Mouse (Mus musculus): Measurements from ENCODE around the gene Nol4l.

Nol4l gene

GRCm38 (mm10) chr2:153481108-153481860, 48.5 kb downstream of the Nol4l start:
- no peak for DNase-seq

- no peak for DNase-seq
Observed at GRCm38 (mm10) chr2:153479486-153479885, 50.3 kb downstream of the Nol4l start.

GRCm38 (mm10) chr2:153478583-153478982, 51.2 kb downstream of the Nol4l start:
- peak; percentile 67 for DNase-seq

- DNase-seq = no peak
Observed at GRCm38 (mm10) chr2:153475114-153476112, 54.4 kb downstream of the Nol4l start.

- no peak for DNase-seq
Observed at GRCm38 (mm10) chr2:153470983-153471382, 58.8 kb downstream of the Nol4l start.

GRCm38 (mm10) chr2:153469764-153470163, 60.0 kb downstream of the Nol4l start:
- DNase-seq = no peak

GRCm38 (mm10) chr2:153469317-153469716, 60.5 kb downstream of the Nol4l start:
- no peak for DNase-seq

- no peak for DNase-seq
Observed at GRCm38 (mm10) chr2:153467372-153467771, 62.4 kb downstream of the Nol4l start.

- no peak for DNase-seq
Observed at GRCm38 (mm10) chr2:153463257-153463656, 66.5 kb downstream of the Nol4l start.

GRCm38 (mm10) chr2:153458022-153458441, 71.7 kb downstream of the Nol4l start:
- DNase-seq = no peak

GRCm38 (mm10) chr2:153457467-153457866, 72.3 kb downstream of the Nol4l start:
- DNase-seq = no peak

- DNase-seq = no peak
Observed at GRCm38 (mm10) chr2:153454841-153455506, 74.8 kb downstream of the Nol4l start.

GRCm38 (mm10) chr2:153453961-153454759, 75.6 kb downstream of the Nol4l start:
- DNase-seq = no peak

GRCm38 (mm10) chr2:153448519-153448918, 81.3 kb downstream of the Nol4l start:
- no peak for DNase-seq

GRCm38 (mm10) chr2:153447719-153448118, 82.1 kb downstream of the Nol4l start:
- DNase-seq = no peak

- DNase-seq = no peak
Observed at GRCm38 (mm10) chr2:153446476-153446875, 83.3 kb downstream of the Nol4l start.

GRCm38 (mm10) chr2:153446017-153446408, 83.8 kb downstream of the Nol4l start:
- DNase-seq = no peak

GRCm38 (mm10) chr2:153445137-153446016, 84.4 kb downstream of the Nol4l start:
- DNase-seq = no peak

GRCm38 (mm10) chr2:153444254-153445136, 85.3 kb downstream of the Nol4l start:
- DNase-seq = peak; percentile 63
